ENCODE assay signal across 8 mouse cellular contexts in genomic region chr5:105500132-105501121, GRCm38 (mm10). TPM values are rescaled to one million over a fixed set of nuclear protein-coding genes. Genes with fewer than 3 reads are reported as not detected.
DNase-seq lines count a peak whose midpoint lies in the region; ATAC-seq and TF ChIP-seq lines count a peak whose summit lies in the region.

No protein-coding gene starts in this region.

- H3K4me2 ChIP-seq in forebrain, postnatal 0 days (ENCODE audit: low read depth) = no peak overlapping the region
- no peak overlapping the region for H3K4me2 ChIP-seq in midbrain, embryonic 16.5 days (ENCODE audit: low read length)

- H3K4me3 ChIP-seq in MEL (ENCODE audit: control insufficient read depth in 1 of 2, insufficient read depth in 1 of 2, low read depth in 2 of 2, low read length in 2 of 2) = no peak overlapping the region
- no peak overlapping the region for H3K4me3 ChIP-seq in forebrain, postnatal 0 days (ENCODE audit: low read depth, low read length)
- no peak overlapping the region for H3K4me3 ChIP-seq in midbrain, embryonic 16.5 days (ENCODE audit: low read depth, low read length)

- TF ChIP-seq RAD21 in MEL (IDR thresholded peaks at IDR 0.05; ENCODE audit: low read depth, low read length) = peak; percentile 2; the same call in 1 of the 2 replicates

- no peaks in the 10 kb centered on the region for H3K79me2 ChIP-seq in MEL (ENCODE audit: control insufficient read depth, insufficient read depth, low read length, poor library complexity)

- peak; percentile 79 for DNase-seq in heart, adult 11 months
- DNase-seq in heart, postnatal 36 days = no peak
- DNase-seq in MEL (ENCODE audit: low read depth, low spot score) = no peak
- DNase-seq in forebrain, postnatal 0 days = peak; percentile 49
- no peak for DNase-seq in kidney, adult 11 months
- no peak for DNase-seq in frontal cortex, postnatal 10 days (ENCODE audit: low spot score in 2 of 2)
- no peak for DNase-seq in cerebellum, postnatal 25 days

- no peak for TF ChIP-seq POLR2A in MEL (IDR thresholded peaks at IDR 0.05; ENCODE audit: control insufficient read depth in 1 of 2, insufficient read depth in 1 of 2, low read depth in 1 of 2, low read length in 2 of 2, poor library complexity in 1 of 2)

- WGBS in forebrain, postnatal 0 days = 32% methylated on average over 12 of the region's 12 CpGs
- 32% methylated on average over 12 of the region's 12 CpGs for WGBS in midbrain, embryonic 16.5 days

- H3K27ac ChIP-seq in MEL (ENCODE audit: control insufficient read depth, low read depth, low read length) = no peak overlapping the region
- H3K27ac ChIP-seq in forebrain, postnatal 0 days (ENCODE audit: low read depth, low read length) = no peak overlapping the region
- H3K27ac ChIP-seq in midbrain, embryonic 16.5 days (ENCODE audit: low read length) = peak overlapping the region; percentile 28

- no peaks in the 10 kb centered on the region for H3K9me3 ChIP-seq in MEL (replicated peaks; ENCODE audit: insufficient read depth, low read length)
- H3K9me3 ChIP-seq in forebrain, postnatal 0 days (ENCODE audit: low read length) = no peaks in the 10 kb centered on the region
- H3K9me3 ChIP-seq in midbrain, embryonic 16.5 days (replicated peaks; ENCODE audit: control insufficient read depth, low read length, poor library complexity, severe bottlenecking) = no peaks in the 10 kb centered on the region

- no peaks in the 10 kb centered on the region; a peak in 2 of 4 replicates for H3K4me1 ChIP-seq in MEL (ENCODE audit: control insufficient read depth in 1 of 2, insufficient read depth in 2 of 2, low read length in 2 of 2)
- peaks cover 12% of the 10 kb centered on the region; the same call in 1 of the 2 replicates for H3K4me1 ChIP-seq in forebrain, postnatal 0 days (ENCODE audit: insufficient read depth)
- peaks cover 17% of the 10 kb centered on the region for H3K4me1 ChIP-seq in midbrain, embryonic 16.5 days (ENCODE audit: control insufficient read depth, insufficient read depth, low read length)

- ATAC-seq in forebrain, postnatal 0 days = peak; percentile 66
- ATAC-seq in midbrain, embryonic 16.5 days = peak; percentile 23

- peaks cover 0 to 3% of the 10 kb centered on the region in 2 experiments; a peak in 2 of 4 replicates for H3K36me3 ChIP-seq in MEL (ENCODE audit: control insufficient read depth in 1 of 2, insufficient read depth in 2 of 2, low read length in 2 of 2)
- H3K36me3 ChIP-seq in forebrain, postnatal 0 days (ENCODE audit: insufficient read depth) = no peaks in the 10 kb centered on the region
- H3K36me3 ChIP-seq in midbrain, embryonic 16.5 days (ENCODE audit: control insufficient read depth, insufficient read depth, low read length) = no peaks in the 10 kb centered on the region

- no peaks in the 10 kb centered on the region for H3K27me3 ChIP-seq in MEL (ENCODE audit: control insufficient read depth in 1 of 2, insufficient read depth in 2 of 2, low read length in 2 of 2)
- no peaks in the 10 kb centered on the region; the same call in 1 of the 2 replicates for H3K27me3 ChIP-seq in forebrain, postnatal 0 days (ENCODE audit: insufficient read depth, low read length)
- H3K27me3 ChIP-seq in midbrain, embryonic 16.5 days (ENCODE audit: control insufficient read depth, insufficient read depth, low read depth, low read length) = no peaks in the 10 kb centered on the region

- peak; percentile 13 to 40 (median 38); a peak in 4 of 6 replicates for TF ChIP-seq CTCF in MEL (IDR thresholded peaks at IDR 0.05 in 2 of 3, conservative IDR thresholded peaks at IDR 0.05 in 1 of 3; ENCODE audit: control insufficient read depth in 1 of 3, insufficient read depth in 1 of 3, low read depth in 2 of 3, low read length in 3 of 3, poor library complexity in 1 of 3, severe bottlenecking in 1 of 3)
- 0 out of 2 replicates have a peak, but pooled peaks have one; percentile 26 for TF ChIP-seq CTCF in forebrain, postnatal 0 days (IDR thresholded peaks at IDR 0.05; ENCODE audit: low read depth)

- H3K9ac ChIP-seq in MEL (ENCODE audit: control insufficient read depth, low read depth, low read length, poor library complexity, severe bottlenecking) = no peak overlapping the region
- H3K9ac ChIP-seq in forebrain, postnatal 0 days = no peak overlapping the region
- H3K9ac ChIP-seq in midbrain, embryonic 16.5 days (ENCODE audit: low read depth, low read length) = no peak overlapping the region

- intact Hi-C loops in heart, postnatal 36 days (cut with DNase I) = no loop called here

- TF ChIP-seq EP300 in MEL (IDR thresholded peaks at IDR 0.05; ENCODE audit: low read depth in 1 of 2, low read length in 2 of 2) = no peak

TF ChIP-seq in MEL, 35 proteins besides CTCF, POLR2A, EP300 and RAD21:
- TF ChIP-seq CHD1 (IDR thresholded peaks at IDR 0.05; ENCODE audit: low read depth, low read length) (no peak), SMC3 (IDR thresholded peaks at IDR 0.05; ENCODE audit: low read depth, low read length) (peak; percentile 36)

RNA-seq across cellular contexts. Expression of gene Lrrc8c, which starts 18.8 kb away (rescaled TPM):
- 10 to 100 TPM; 25.3 to 29.8 TPM for total RNA-seq in heart, postnatal 36 days (2021)
- total RNA-seq in MEL (2012; rRNA removed) = 25.5 and 33.0 TPM in 2 replicates
- polyA plus RNA-seq in MEL (2012; ENCODE audit: insufficient read depth in 1 of 2, insufficient read length in 2 of 2, low read depth in 1 of 2, low replicate concordance in 2 of 2, missing spikeins in 1 of 2) = 10 to 100 TPM in 1 of 2 experiments, not detected in 1; 46.0 TPM
- total RNA-seq in forebrain, postnatal 0 days (2014; rRNA removed) = 6.2 and 6.9 TPM in 2 replicates
- 10.0 and 11.5 TPM in 2 replicates for polyA plus RNA-seq in forebrain, postnatal 0 days (2015; fragmentation: Nextera tagmentation; extraction: Ambion mirVana)
- polyA plus RNA-seq in midbrain, embryonic 16.5 days (2015; fragmentation: Nextera tagmentation; extraction: Ambion mirVana) = 10.4 and 13.0 TPM in 2 replicates

Comparison
In these comparisons a context has a peak if more than half of its experiments do, and no peak if none do; other contexts are left out.
1. DNase-seq: peak in heart, adult 11 months (single experiment) and forebrain, postnatal 0 days (single experiment); none in heart, postnatal 36 days (0 of 2), MEL (single experiment), kidney, adult 11 months (single experiment), frontal cortex, postnatal 10 days (0 of 2) and cerebellum, postnatal 25 days (0 of 2).